Mouse (Mus musculus) embryonic facial prominence, embryonic 12.5 days (tissue): ENCODE results near the gene 1700013G24Rik. TPM values are rescaled to one million over a fixed set of nuclear protein-coding genes. Genes with fewer than 3 reads are reported as not detected.

Experiments used
- ATAC-seq: fragments of 200-750 bp; cut with Nextera tagmentation; 2 replicates; pipeline ENCODE4 v1.8.0; 2017; ENCODE audit not compliant: insufficient number of reproducible peaks, insufficient read depth, low FRiP score, low TSS enrichment
- H3K27ac ChIP-seq: fragments of 300-500 bp; sonication (generic); 2 replicates; pipeline ENCODE4 v1.5.1; 2016; ENCODE audit warnings: mild to moderate bottlenecking
- H3K27me3 ChIP-seq: fragments of 300-500 bp; sonication (generic); 2 replicates; pipeline ENCODE4 v1.6.1; 2016; ENCODE audit warnings: mild to moderate bottlenecking, moderate library complexity
- H3K36me3 ChIP-seq: fragments of 300-500 bp; sonication (generic); 2 replicates; pipeline ENCODE4 v1.6.1; 2016; ENCODE audit warnings: mild to moderate bottlenecking
- H3K4me1 ChIP-seq: fragments of 300-500 bp; sonication (generic); 2 replicates; pipeline ENCODE4 v1.6.1; 2016
- H3K4me2 ChIP-seq: fragments of 300-500 bp; sonication (generic); replicated peaks from 2 replicates; pipeline ENCODE4 v1.6.1; 2016; ENCODE audit warnings: mild to moderate bottlenecking, moderate library complexity
- H3K4me3 ChIP-seq: fragments of 300-500 bp; sonication (generic); 2 replicates; pipeline ENCODE4 v1.5.1; 2016; ENCODE audit warnings: mild to moderate bottlenecking
- H3K9ac ChIP-seq: fragments of 300-500 bp; sonication (generic); 2 replicates; pipeline ENCODE4 v1.6.1; 2016; ENCODE audit warnings: mild to moderate bottlenecking, moderate library complexity
- H3K9me3 ChIP-seq: fragments of 300-500 bp; sonication (generic); 2 replicates; pipeline ENCODE4 v1.6.1; 2016; ENCODE audit warnings: mild to moderate bottlenecking, moderate library complexity
- WGBS: fragments of 180-500 bp; shearing (Covaris S2); methylation state at CpG from one replicate; pipeline ENCODE4 v1.1.7; 2016; 5-methylcytosine and 5-hydroxymethylcytosine counted together
- polyA plus RNA-seq: library from polyadenylated mRNA; unstranded; fragments of >200 nt; fragmentation: Nextera tagmentation; extraction: Ambion mirVana; gene quantifications from 2 replicates; pipeline ENCODE4 v1.2.1, GENCODE M21; 2016

Gene 1700013G24Rik
- polyA plus RNA-seq, 1 experiment from 2014 or later: not detected

DNA sequence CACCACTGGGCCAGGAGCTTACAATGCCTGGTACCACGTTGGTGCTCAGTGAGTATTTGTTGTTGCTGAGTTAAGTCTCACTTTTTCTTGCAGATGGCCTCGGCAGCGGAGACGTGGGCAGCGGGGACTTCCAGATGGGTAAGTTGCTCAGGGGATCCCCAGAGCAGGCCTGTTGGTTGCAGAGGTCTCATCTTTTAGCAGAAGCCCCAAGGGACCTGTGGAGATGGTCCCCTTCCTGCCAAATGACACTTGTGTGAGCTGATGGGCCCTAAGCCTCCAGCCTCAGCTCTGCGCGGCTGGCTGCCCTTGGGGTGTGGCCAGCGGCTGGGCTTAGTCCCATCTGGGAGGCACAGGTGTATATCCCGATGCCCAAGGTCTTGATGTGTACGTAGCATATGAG is 49.1 kb downstream of the 1700013G24Rik start:
- H3K27me3 ChIP-seq: no peaks in the 10 kb centered on the region
- no peak for ATAC-seq
- H3K4me3 ChIP-seq: no peak overlapping the region
- no peak overlapping the region for H3K4me2 ChIP-seq
- H3K4me1 ChIP-seq: peaks cover 23% of the 10 kb centered on the region
- H3K9me3 ChIP-seq: no peaks in the 10 kb centered on the region
- no peak overlapping the region for H3K27ac ChIP-seq
- H3K36me3 ChIP-seq: peaks cover 32% of the 10 kb centered on the region
- WGBS: 89% methylated on average over 10 of the region's 10 CpGs
- no peak overlapping the region for H3K9ac ChIP-seq

DNA sequence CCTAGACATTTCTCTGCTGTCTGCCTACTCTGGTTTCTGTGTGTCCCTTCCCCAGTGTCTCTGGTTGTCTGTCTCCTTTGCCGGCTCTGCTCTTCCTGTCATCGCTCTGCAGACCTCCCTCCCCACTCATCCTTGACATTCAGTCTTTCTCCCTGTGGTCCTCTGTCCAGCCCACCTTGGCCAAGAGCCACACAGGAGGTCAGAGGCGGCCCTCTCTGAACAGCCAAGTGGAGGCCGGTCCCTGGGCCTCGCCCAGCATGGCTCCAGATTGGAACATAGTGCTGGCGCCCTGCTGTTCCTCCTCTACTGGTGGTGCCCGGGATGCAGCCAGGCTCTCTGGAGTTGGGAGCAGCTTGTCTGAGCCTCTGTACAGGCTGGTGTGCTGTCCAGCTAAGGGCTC is 49.7 kb downstream of the 1700013G24Rik start:
- H3K36me3 ChIP-seq: peaks cover 32% of the 10 kb centered on the region
- H3K4me1 ChIP-seq: peaks cover 17% of the 10 kb centered on the region
- H3K4me3 ChIP-seq: no peak overlapping the region
- no peaks in the 10 kb centered on the region for H3K27me3 ChIP-seq
- H3K9me3 ChIP-seq: no peaks in the 10 kb centered on the region
- no peak overlapping the region for H3K9ac ChIP-seq
- no peak for ATAC-seq
- 88% methylated on average over 7 of the region's 7 CpGs for WGBS
- no peak overlapping the region for H3K4me2 ChIP-seq
- no peak overlapping the region for H3K27ac ChIP-seq

DNA sequence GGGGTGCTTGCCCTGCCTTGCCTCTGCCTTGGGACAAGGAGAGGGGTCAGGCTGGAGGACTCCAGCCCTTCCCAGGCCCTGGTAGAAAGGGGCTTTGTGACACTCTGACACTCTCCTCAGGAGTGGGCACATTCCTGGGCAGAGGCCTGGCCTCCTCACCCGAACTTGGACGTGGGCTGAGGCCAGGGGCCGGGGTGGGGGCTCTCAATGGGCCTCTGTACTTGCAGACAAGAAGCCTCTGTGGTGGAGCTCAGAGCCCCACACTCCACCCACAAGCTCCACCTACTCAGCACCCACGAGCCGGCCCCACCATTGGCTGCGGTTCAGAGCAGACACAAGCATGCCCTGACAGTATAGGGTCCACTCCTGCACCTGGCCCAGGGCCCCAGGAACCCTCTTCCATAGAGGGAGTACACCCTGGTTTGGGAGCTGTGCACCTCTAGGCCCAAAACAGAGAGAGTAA is 50.5 kb downstream of the 1700013G24Rik start:
- WGBS: 76% methylated on average over 6 of the region's 6 CpGs
- peaks cover 39% of the 10 kb centered on the region for H3K36me3 ChIP-seq

More for the DNA sequence above, 50.5 kb downstream of the 1700013G24Rik start:
- Histone ChIP-seq H3K9ac (no peak overlapping the region), H3K27me3 (no peaks in the 10 kb centered on the region), H3K4me2 (no peak overlapping the region), H3K4me1 (peaks cover 10% of the 10 kb centered on the region), H3K9me3 (no peaks in the 10 kb centered on the region), H3K4me3 (no peak overlapping the region), H3K27ac (no peak overlapping the region)
- ATAC-seq: no peak

Other genes with a start within 250 kb of the 1700013G24Rik start
- 3.9 and 6.3 TPM in 2 replicates for gene Wnt4, start 175.8 kb upstream of the 1700013G24Rik start, polyA plus RNA-seq
- gene Cdc42, start 95.6 kb upstream of the 1700013G24Rik start, polyA plus RNA-seq: 651 and 669 TPM in 2 replicates
- gene Cela3a, start 43.5 kb upstream of the 1700013G24Rik start, polyA plus RNA-seq: not detected in 2 replicates
- gene Cela3b, start 22.7 kb upstream of the 1700013G24Rik start, polyA plus RNA-seq: not detected in 2 replicates
- gene Hspg2, start 15.5 kb downstream of the 1700013G24Rik start, polyA plus RNA-seq: 19.0 and 19.7 TPM in 2 replicates
- not detected in 2 replicates for gene Ldlrad2, start 121.3 kb downstream of the 1700013G24Rik start, polyA plus RNA-seq
- gene Usp48, start 140.5 kb downstream of the 1700013G24Rik start, polyA plus RNA-seq: 89.0 and 90.5 TPM in 2 replicates
- 15.1 and 16.3 TPM in 2 replicates for gene Rap1gap, start 211.4 kb downstream of the 1700013G24Rik start, polyA plus RNA-seq